Mouse (Mus musculus) neutrophil, adult 5-6 weeks (primary cell): ENCODE results near the gene Glo1. TPM values are rescaled to one million over a fixed set of nuclear protein-coding genes. Genes with fewer than 3 reads are reported as not detected.

Source experiments
- ATAC-seq: fragments of 151-379, 151-347 bp; 2 replicates; pipeline ENCODE4 v1.8.0; 2017; ENCODE audit warnings: mild to moderate bottlenecking, moderate TSS enrichment; ENCODE audit not compliant: insufficient number of reproducible peaks, poor library complexity, low FRiP score, severe bottlenecking; ENCODE audit errors: extremely low read depth
- total RNA-seq: library from RNA; stranded (forward); fragments of 200-1000 nt; gene quantifications from 2 replicates; pipeline ENCODE4 v1.2.3, GENCODE M21; 2017

Gene Glo1
- total RNA-seq, 1 experiment from 2014 or later = 32.2 TPM

DNA sequence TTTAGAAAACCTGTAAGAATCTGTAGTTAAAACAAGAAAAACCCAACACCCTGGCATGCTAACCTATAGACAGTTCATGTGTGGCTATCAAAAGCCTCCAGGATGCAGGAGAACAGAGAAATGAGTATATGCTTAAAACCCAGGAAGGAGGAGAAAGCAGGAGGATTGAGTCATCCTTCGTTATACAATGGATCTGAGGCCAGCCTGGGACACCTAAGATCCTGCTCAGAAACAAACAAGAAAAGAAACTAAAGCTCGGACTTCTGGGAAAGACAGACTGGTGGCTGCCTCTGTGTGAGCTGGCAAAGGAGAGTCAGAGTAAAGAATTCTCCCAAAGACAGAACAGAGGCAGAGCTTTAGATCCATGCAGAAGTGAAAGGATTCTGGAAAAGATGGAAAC lies 68.0 kb downstream of the Glo1 start:
- ATAC-seq = no peak

DNA sequence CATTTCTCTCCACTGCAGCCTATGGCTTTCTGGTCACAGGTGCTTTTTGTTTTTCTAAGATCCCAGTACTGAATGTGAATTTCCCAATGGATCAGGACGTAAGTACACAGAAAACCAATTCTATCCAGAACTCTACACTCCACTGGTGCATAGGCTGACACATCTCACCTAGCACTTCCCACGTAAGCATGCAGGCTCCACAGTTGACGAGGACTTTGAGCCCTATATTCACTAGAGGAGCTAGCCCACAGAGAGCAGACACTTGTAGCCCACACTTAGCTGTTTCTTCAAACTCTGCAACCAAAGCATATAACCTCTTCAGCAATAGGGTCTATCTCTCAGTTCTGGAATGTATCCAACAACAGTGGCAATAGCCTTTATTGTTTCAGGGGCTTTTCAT lies 70.2 kb downstream of the Glo1 start:
- no peak for ATAC-seq

DNA sequence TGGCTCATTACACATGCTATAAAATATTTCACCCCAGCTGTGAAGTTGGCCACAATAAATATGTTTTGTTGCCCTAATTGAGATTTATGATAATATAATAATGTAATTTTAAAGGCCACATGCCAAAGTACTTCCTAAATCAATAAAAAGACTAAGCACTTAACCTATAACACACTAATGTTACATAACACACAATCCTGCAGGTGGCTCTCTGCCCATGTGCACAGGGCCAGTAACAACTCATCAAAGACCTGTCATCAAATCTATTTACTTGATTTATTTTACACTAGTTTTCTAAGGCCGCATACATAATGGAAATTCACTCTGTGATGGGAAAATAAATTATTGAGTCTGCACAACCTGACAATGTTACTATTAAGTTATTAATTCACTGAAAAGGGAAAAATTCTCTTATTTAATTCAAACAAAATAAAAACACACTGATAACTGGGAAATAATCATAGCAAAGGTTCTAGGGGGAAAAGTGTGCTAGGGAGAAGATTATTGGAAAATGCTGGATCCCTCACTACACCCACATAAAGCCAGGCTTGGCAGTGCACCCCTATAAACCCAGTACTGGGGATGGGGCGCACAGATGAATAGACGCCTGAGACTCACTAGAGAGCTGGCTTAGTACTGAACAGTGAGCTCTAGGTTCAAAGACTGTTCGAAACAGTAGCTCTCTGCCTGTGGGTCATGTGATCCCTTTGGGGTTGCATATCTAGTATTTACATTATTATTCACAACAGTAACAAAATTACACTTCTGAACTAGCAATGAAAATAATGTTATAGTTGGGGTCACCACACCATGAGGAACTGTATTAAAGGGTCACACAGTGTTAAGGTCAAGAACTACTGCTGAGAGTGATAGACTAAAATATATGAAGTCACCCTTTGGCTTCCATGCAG lies 73.4 kb downstream of the Glo1 start:
- ATAC-seq = no peak

DNA sequence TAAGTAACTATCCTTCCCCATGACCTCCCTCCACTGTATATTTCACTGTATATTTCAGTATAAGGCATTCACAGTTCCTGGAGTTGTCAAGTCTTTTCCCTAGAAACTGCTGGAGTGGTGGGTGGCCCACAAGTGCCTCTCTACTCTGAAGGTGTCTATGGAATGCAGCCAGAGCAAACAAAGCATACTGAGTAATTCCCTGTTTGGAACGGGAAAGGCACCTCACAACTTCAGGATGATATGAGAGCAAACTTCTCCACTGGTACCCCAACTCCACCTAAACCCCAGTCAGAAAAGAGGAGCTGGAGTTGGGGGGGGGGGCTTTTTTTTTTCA lies 75.9 kb downstream of the Glo1 start:
- ATAC-seq = no peak

DNA sequence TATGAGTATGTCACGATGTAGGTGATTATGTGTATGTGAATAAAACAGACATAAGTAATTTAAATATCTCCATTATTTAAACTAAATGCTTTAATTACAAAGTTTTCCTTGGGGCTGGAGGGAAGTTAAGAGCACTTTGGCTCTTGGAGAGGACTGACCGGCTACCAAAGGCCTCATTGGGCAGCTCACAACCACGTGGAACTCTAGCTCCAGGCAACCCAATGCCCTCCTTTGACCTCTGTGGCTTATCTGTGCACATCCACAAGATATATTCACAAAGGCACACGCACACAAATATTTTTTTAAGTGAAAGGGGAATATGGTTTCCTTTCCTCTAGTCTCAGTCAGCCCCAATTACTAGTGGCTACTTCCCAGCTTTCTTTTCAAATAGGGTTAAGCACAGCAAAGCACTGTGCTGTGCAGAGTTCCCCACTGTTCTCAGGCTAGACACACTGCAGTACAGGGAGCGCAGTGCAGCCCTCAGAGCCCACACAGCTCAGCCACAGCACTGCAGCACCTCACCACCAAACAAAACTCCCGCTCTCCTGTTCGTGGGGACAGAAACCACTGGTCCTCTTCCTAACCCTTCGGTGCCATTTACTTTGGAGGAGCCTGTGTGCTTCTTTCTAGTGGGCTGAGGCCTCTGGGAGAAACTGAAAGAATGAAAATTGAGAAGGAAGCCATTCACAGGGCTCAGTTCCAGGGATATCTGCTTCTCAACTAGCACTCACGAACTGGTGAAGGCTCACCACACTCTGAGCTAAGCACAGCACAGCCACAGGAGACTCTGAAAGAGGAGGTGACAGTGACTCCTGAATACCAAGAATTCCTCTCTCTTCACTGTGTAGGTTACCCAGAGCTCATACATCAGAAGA lies 76.5 kb downstream of the Glo1 start:
- no peak for ATAC-seq

DNA sequence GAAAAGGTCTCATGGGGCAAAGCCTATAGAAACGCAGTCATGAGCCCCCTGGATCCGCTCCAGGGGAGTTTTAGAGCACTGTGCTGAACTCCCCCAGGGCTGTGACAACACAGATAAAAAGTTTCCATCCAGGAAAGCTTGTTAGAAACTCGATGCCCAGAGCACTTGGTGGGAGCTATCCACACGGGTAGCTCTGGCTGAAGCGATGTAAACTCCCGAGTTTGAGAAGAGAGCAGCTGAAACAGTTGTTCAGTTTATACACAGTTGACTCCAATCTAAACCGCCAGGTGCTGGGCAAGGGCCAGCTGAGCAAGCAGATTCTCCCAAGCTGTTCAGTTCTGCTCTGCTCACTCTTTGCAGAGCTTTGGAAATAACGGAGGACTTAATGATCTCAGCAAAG lies 87.6 kb downstream of the Glo1 start:
- ATAC-seq = no peak

DNA sequence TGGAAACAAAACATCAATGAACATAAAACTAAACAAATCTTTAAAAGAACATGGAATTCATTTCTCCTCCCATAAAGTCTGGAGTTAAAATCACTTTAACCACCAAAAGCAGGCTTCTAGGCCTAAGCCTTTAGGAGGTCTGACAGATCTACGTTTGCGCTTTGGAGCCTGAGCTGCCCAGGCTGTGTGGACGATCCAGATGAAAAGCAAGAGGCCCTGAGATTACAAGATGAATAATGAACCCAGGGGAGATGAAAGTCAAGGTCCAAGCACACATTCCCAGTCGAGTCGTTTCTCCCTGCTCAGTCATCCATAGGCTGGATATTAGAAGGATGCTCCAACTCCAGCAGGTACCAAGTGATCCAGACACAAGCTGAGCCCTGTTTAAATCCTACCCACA lies 90.0 kb downstream of the Glo1 start:
- ATAC-seq = no peak

Other genes starting within 250 kb of the Glo1 start
- gene Btbd9, start 50.4 kb downstream of the Glo1 start, total RNA-seq = 35.9 and 37.0 TPM in 2 replicates
- gene Dnah8, start 2.5 kb downstream of the Glo1 start, total RNA-seq = 19.5 and 21.6 TPM in 2 replicates